Mouse (Mus musculus) limb, embryonic 10.5 days (tissue): ENCODE measurements around the gene Fam168b. TPM values are rescaled to one million over a fixed set of nuclear protein-coding genes. Genes with fewer than 3 reads are reported as not detected.

Source experiments
- DNase-seq: peaks from one replicate; pipeline ENCODE4 v3.0.0-alpha.2; 2017; ENCODE audit warnings: low spot score
- H3K27ac ChIP-seq: fragments of 300-500 bp; sonication (generic); 2 replicates; pipeline ENCODE4 v1.5.1; 2016; ENCODE audit warnings: mild to moderate bottlenecking
- H3K27me3 ChIP-seq: fragments of 300-500 bp; sonication (generic); 2 replicates; pipeline ENCODE4 v1.6.1; 2016; ENCODE audit warnings: low read depth, mild to moderate bottlenecking; ENCODE audit not compliant: poor library complexity, severe bottlenecking
- H3K36me3 ChIP-seq: fragments of 300-500 bp; sonication (generic); 2 replicates; pipeline ENCODE4 v1.6.1; 2016; ENCODE audit warnings: mild to moderate bottlenecking, moderate library complexity
- H3K4me1 ChIP-seq: fragments of 300-500 bp; sonication (generic); 2 replicates; pipeline ENCODE4 v1.6.1; 2016
- H3K4me3 ChIP-seq: fragments of 300-500 bp; sonication (generic); 2 replicates; pipeline ENCODE4 v1.5.1; 2016; ENCODE audit warnings: mild to moderate bottlenecking, moderate library complexity
- H3K9me3 ChIP-seq: fragments of 300-500 bp; sonication (generic); replicated peaks from 2 replicates; pipeline ENCODE4 v1.6.1; 2016; ENCODE audit warnings: mild to moderate bottlenecking
- WGBS: fragments of 180-500 bp; shearing (Covaris S2); methylation state at CpG from one replicate; pipeline ENCODE4 v1.1.7; 2016; 5-methylcytosine and 5-hydroxymethylcytosine counted together
- polyA plus RNA-seq: library from polyadenylated mRNA; unstranded; fragments of >200 nt; fragmentation: Nextera tagmentation; extraction: Ambion mirVana; gene quantifications from 2 replicates; pipeline ENCODE4 v1.2.1, GENCODE M21; 2016

Gene Fam168b
- polyA plus RNA-seq, 1 experiment from 2014 or later = 135 TPM

DNA sequence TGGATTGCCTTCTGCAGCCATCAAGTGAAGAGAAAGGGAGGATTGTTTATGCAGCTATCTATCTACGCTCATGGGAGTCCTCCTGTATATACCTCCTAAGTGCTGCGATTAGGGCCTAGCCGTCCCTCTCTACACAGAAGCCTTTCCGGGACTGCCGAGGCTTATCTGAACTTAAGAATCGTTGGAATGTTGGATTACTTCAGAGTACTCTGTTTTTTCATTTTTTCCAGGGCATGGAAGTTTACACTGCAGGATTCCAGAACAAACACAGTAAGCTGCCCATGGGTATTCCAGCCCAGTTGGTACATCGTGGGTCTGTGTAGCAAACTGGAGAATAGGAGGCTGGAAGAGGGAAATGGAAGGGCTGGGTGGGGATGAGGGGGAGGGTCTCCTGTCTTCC is 21.4 kb upstream of the Fam168b start:
- WGBS = 90% methylated on average over 7 of the region's 7 CpGs
- H3K4me1 ChIP-seq = no peaks in the 10 kb centered on the region
- no peaks in the 10 kb centered on the region for H3K9me3 ChIP-seq
- H3K27me3 ChIP-seq = no peaks in the 10 kb centered on the region
- no peak for DNase-seq
- no peak overlapping the region for H3K27ac ChIP-seq
- H3K4me3 ChIP-seq = no peak overlapping the region
- peaks cover 3% of the 10 kb centered on the region; the same call in 1 of the 2 replicates for H3K36me3 ChIP-seq

DNA sequence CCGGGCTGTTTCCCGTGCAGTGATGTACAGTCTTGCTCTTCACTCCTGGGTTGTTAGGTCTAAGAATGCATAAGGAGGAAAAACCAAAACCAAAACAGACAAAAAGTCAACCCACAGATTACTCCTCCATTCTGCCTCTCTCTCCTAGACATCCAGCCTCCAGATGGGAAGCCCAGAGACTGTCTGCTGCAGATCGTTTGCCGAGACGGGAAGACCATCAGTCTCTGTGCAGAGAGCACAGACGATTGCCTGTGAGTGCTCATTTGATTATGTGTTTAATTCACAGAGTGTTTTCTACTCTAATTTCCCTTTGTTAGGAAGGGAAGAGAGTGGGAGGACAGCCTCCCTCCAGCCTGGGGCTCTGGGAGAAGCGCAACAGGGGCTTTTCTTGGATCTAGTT is 20.5 kb upstream of the Fam168b start:
- peaks cover 3% of the 10 kb centered on the region; the same call in 1 of the 2 replicates for H3K36me3 ChIP-seq

DNA sequence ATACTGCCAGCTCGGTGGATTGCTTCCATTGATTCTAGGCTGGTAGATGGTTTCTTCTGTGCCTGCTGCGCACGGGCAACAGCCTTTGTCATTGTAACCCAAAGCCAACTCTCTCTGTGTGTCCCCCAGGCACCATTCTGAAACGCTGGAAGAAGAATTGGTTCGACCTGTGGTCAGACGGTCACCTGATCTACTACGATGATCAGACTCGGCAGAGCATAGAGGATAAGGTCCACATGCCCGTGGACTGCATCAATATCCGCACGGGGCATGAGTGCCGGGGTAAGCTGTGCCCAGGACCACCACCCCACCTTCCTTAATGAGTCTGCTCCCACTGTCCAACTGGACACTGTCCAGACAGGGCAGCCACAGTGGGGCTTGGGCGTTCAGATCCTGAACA is 20.0 kb upstream of the Fam168b start:
- Histone ChIP-seq H3K4me3 (no peak overlapping the region), H3K4me1 (no peaks in the 10 kb centered on the region), H3K9me3 (no peaks in the 10 kb centered on the region), H3K27me3 (no peaks in the 10 kb centered on the region), H3K27ac (no peak overlapping the region), H3K36me3 (peaks cover 3% of the 10 kb centered on the region; the same call in 1 of the 2 replicates)
- 92% methylated on average over 13 of the region's 13 CpGs for WGBS
- no peak for DNase-seq

More for the DNA sequence above, 20.5 kb upstream of the Fam168b start:
- Histone ChIP-seq H3K27me3 (no peaks in the 10 kb centered on the region), H3K27ac (no peak overlapping the region), H3K9me3 (no peaks in the 10 kb centered on the region), H3K4me3 (no peak overlapping the region), H3K4me1 (no peaks in the 10 kb centered on the region)
- no peak for DNase-seq
- 89% methylated on average over 7 of the region's 7 CpGs for WGBS

DNA sequence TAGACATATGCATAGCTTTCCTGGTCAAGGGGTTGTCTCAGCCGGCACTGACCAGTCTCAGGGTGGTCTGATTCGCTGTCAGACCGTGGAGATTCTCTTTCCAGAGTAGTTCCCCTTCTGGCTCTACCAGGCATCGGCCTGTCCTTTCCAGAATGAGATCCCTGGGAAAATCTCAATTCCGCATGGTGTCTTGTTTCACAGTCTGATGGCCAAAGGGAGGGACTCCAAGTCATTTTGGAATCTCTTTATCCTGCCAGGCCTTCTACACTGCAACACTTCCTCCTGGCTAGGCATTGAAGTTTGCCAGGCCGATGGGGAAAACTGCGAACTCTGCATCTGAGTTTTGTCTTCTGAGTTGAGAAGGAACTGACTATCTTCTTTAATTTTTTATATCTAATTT is 17.3 kb upstream of the Fam168b start:
- no peaks in the 10 kb centered on the region for H3K9me3 ChIP-seq
- DNase-seq = no peak
- H3K4me1 ChIP-seq = no peaks in the 10 kb centered on the region
- H3K27me3 ChIP-seq = no peaks in the 10 kb centered on the region
- H3K4me3 ChIP-seq = no peak overlapping the region
- 90% methylated on average over 7 of the region's 7 CpGs for WGBS
- H3K27ac ChIP-seq = no peak overlapping the region
- peaks cover 3% of the 10 kb centered on the region; the same call in 1 of the 2 replicates for H3K36me3 ChIP-seq

- Histone ChIP-seq H3K4me1 (no peaks in the 10 kb centered on the region), H3K4me3 (no peak overlapping the region), H3K36me3 (peaks cover 3% of the 10 kb centered on the region; the same call in 1 of the 2 replicates), H3K9me3 (no peaks in the 10 kb centered on the region), H3K27me3 (no peaks in the 10 kb centered on the region), H3K27ac (no peak overlapping the region)
- DNase-seq = no peak
- WGBS = 90% methylated on average over 3 of the region's 3 CpGs
Measured at GRCm38 (mm10) chr1:34859761-34860160, 16.9 kb upstream of the Fam168b start.

DNA sequence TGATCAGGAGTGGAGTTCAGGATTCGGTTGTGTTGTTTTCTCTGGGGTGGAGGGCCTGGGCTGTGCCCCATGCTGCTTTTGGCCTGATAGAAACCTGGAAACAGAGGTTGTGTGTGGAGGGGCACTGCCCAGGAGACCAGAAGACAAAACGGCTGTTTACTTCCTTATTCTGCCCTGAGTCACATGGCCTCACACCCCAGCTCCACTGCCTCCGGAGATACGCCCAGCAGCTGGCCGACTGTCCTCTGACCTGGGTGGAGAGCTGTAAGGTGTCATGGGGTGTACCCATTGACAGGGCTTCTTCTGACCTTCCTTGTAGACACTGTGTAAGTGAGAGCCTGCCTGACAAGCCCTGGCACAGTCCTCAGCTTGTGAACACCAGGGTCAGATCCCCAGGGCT is 15.8 kb upstream of the Fam168b start:
- 70% methylated on average over 5 of the region's 5 CpGs for WGBS
- peaks cover 3% of the 10 kb centered on the region; the same call in 1 of the 2 replicates for H3K36me3 ChIP-seq
- no peak overlapping the region for H3K27ac ChIP-seq
- H3K9me3 ChIP-seq = no peaks in the 10 kb centered on the region
- H3K4me3 ChIP-seq = no peak overlapping the region
- H3K27me3 ChIP-seq = no peaks in the 10 kb centered on the region
- no peak for DNase-seq
- H3K4me1 ChIP-seq = no peaks in the 10 kb centered on the region

DNA sequence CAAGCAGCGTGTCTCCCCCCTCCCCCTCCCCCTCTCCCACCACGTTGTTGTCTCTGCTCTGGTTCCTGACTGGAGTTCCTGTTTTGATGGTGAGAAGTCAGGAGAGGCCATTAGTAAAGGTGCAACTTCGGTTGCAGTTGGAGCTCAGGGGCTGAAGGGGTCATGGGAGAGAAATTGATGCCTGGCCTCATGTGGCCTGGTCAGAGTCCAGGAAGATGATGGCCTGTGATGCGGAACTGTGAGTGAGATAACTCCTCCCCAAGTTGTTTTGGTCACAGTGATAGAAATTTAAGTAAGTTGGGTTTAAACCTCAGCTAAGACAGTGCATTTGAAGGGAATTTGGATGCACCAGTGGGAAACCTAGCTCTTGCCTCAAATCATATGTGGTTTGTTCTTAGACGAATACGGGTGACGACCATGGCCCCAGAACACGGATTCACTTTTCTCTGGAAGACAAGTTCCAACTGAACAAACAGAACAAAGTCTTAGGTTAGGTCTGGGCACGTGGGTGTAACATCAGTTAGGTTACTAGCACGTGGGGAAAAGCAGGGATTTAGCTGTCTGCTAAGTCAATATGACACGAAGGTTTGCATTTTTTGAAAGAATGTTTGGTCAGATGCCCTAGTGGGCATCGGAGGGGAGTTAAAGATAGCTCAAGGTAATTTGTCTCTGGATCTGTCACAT is 12.3 kb upstream of the Fam168b start:
- Histone ChIP-seq H3K36me3 (no peaks in the 10 kb centered on the region), H3K4me3 (no peak overlapping the region), H3K9me3 (no peaks in the 10 kb centered on the region), H3K4me1 (peaks cover 14% of the 10 kb centered on the region), H3K27ac (no peak overlapping the region), H3K27me3 (no peaks in the 10 kb centered on the region; the same call in 1 of the 2 replicates)
- no peak for DNase-seq
- WGBS = 77% methylated on average over 12 of the region's 12 CpGs

DNA sequence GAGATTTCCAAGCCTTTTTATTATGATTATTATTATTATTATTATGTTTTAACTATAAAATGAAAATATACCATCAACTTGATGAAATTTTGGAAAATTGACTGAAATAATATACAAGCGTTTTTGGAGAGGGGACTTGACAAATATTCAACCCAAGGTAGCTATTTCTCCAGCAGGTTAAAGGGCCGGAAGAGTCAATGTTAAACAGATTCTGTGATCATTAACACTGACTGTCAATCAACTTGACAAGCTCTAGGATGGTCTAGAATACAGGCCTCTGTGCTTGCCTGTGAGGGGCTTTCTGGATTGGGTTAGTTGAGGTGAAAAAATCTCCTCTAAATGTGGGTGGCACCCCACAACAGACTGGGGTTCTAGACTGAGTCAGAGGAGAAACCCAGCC is 10.9 kb upstream of the Fam168b start:
- Histone ChIP-seq H3K27ac (no peak overlapping the region), H3K4me3 (no peak overlapping the region), H3K36me3 (no peaks in the 10 kb centered on the region), H3K4me1 (peaks cover 20% of the 10 kb centered on the region), H3K9me3 (no peaks in the 10 kb centered on the region), H3K27me3 (no peaks in the 10 kb centered on the region; the same call in 1 of the 2 replicates)
- DNase-seq = no peak
- 94% methylated on average over 2 of the region's 2 CpGs for WGBS

- no peak for DNase-seq
- peaks cover 20% of the 10 kb centered on the region for H3K4me1 ChIP-seq
- no peaks in the 10 kb centered on the region for H3K9me3 ChIP-seq
- H3K27me3 ChIP-seq = no peaks in the 10 kb centered on the region; the same call in 1 of the 2 replicates
- no peaks in the 10 kb centered on the region for H3K36me3 ChIP-seq
- WGBS = 83% methylated on average over 11 of the region's 11 CpGs
- H3K4me3 ChIP-seq = no peak overlapping the region
- no peak overlapping the region for H3K27ac ChIP-seq
Measured at GRCm38 (mm10) chr1:34852116-34852878, 9.4 kb upstream of the Fam168b start.

DNA sequence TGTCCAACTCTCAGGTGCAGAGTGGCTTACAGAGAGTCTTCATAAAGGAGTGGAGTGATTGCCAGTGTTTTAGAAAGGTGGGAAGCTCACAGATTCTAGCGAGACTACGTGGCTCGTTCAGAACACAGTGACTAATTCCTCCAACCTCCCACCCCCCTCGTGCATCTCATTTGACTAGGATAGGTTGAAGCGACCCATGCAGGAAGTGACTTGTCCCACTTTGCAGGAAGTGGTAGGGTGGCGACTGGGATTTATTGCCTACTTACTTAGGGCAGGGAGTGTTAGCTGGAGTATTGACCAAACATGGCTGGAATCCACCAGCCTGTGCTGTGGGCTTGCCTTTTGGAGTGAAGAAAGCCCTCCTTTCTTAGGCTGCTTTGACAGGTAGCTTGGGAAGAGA is 8.7 kb upstream of the Fam168b start:
- no peak for DNase-seq
- WGBS = 56% methylated on average over 6 of the region's 6 CpGs
- no peak overlapping the region for H3K27ac ChIP-seq
- H3K4me1 ChIP-seq = peaks cover 20% of the 10 kb centered on the region
- H3K27me3 ChIP-seq = no peaks in the 10 kb centered on the region; the same call in 1 of the 2 replicates
- no peak overlapping the region for H3K4me3 ChIP-seq
- no peaks in the 10 kb centered on the region for H3K9me3 ChIP-seq
- no peaks in the 10 kb centered on the region for H3K36me3 ChIP-seq

DNA sequence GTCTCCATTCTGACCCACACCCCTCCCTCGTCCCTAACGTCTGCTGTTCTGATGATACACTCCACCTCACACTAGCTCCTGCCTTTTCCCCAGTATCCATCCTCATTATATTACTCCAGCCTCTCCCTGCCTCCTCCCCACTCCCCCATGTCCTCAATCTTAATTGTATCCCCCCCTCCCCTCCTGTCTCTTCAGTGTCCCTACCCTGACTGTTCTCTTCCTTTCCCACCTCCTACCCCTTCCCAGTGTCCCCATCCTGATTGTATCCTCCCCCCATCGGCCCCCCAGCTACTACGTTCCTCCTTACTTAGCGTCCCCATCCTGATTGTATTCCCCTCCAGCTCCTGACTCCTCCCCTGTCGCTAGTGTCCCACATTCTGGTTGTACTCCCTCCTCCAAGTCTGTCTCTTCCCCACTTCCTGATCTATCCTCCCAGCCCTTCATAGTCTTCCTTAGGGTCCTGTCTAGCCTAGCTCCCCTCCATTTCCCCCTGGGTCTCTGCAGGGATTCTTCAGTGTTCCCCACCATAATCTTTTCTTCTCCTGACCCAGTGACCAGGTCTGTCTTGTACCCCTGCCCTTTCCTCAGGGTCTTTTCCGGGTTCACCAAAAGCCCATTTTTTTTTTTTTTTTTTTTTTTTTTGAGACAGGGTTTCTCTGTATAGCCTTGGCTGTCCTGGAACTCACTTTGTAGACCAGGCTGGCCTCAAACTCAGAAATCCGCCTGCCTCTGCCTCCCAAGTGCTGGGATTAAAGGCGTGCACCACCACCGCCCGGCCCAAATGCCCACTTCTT is 7.7 kb upstream of the Fam168b start:
- peak overlapping the region; percentile 79 for H3K4me3 ChIP-seq
- H3K27me3 ChIP-seq = no peaks in the 10 kb centered on the region; the same call in 1 of the 2 replicates
- no peaks in the 10 kb centered on the region for H3K36me3 ChIP-seq
- DNase-seq = no peak
- no peaks in the 10 kb centered on the region for H3K9me3 ChIP-seq
- H3K27ac ChIP-seq = peak overlapping the region; percentile 85
- H3K4me1 ChIP-seq = peaks cover 20% of the 10 kb centered on the region
- 50% methylated on average over 11 of the region's 11 CpGs for WGBS

- H3K4me3 ChIP-seq = peak within 1 kb of the TSS; percentile 79
- no peaks in the 10 kb centered on the region for H3K36me3 ChIP-seq
- H3K27ac ChIP-seq = peak within 1 kb of the TSS; percentile 85
- peak; percentile 85 for DNase-seq
- under 1% methylated on average over 38 of the region's 40 CpGs for WGBS
- H3K27me3 ChIP-seq = no peaks in the 10 kb centered on the region; the same call in 1 of the 2 replicates
- no peaks in the 10 kb centered on the region for H3K9me3 ChIP-seq
- peaks cover 20% of the 10 kb centered on the region for H3K4me1 ChIP-seq
Measured at GRCm38 (mm10) chr1:34849745-34850342, 7.0 kb upstream of the Fam168b start, which contains the start of gene Plekhb2. Gene Plekhb2 (plus strand): TSS chr1:34849976.
